Mouse (Mus musculus): ENCODE results near the gene Mgmt. TPM values are rescaled to one million over a fixed set of nuclear protein-coding genes. Genes with fewer than 3 reads are reported as not detected.

Mgmt gene
- total and polyA plus RNA-seq, 3 experiments: 5.2 to 10.8 (median 8.5) TPM

- Histone ChIP-seq H3K4me2 (ENCODE audit: insufficient read depth, low read depth, poor library complexity, severe bottlenecking) (no peak overlapping the region), H3K9ac (ENCODE audit: insufficient read depth, low read depth) (no peak overlapping the region), H3K4me3 (replicated peaks in 1 of 3; ENCODE audit: low read depth in 2 of 3, low read length in 2 of 3, poor library complexity in 1 of 3) (no peak overlapping the region), H3K27me3 (replicated peaks) (no peaks in the 10 kb centered on the region), H3K27ac (ENCODE audit: insufficient read depth, low read depth) (no peak overlapping the region), H3K36me3 (replicated peaks in 1 of 2; ENCODE audit: control insufficient read depth in 1 of 2, insufficient read depth in 1 of 2, low read length in 1 of 2) (peaks cover 0 to 38% of the 10 kb centered on the region in 2 experiments), H3K9me3 (replicated peaks; ENCODE audit: low read length) (no peaks in the 10 kb centered on the region), H3K79me2 (replicated peaks; ENCODE audit: control insufficient read depth, extremely low read depth, insufficient read depth, poor library complexity, severe bottlenecking) (no peaks in the 10 kb centered on the region), H3K4me1 (ENCODE audit: control insufficient read depth in 1 of 2, insufficient read depth in 2 of 2) (peaks cover 5 to 47% of the 10 kb centered on the region in 2 experiments; a peak in 3 of 4 replicates)
- in situ Hi-C loops (cut with MboI; ENCODE audit: low pct_ligation_motif_present, low pct_unique_long_range_greater_than_20kb, low sequenced_read_pairs): no loop called here
- dilution Hi-C loops (cut with MboI; ENCODE audit: extremely low pct_ligation_motif_present, extremely low pct_unique_long_range_greater_than_20kb, low sequenced_read_pairs): no loop called here
- no peak for TF ChIP-seq ETS1 (conservative IDR thresholded peaks at IDR 0.05; ENCODE audit: low read depth, low read length)
- no peak for TF ChIP-seq JUN (IDR thresholded peaks at IDR 0.05; ENCODE audit: insufficient read depth, low read depth, low read length)
- no peak for TF ChIP-seq ZMIZ1 (IDR thresholded peaks at IDR 0.05; ENCODE audit: low read depth, low read length)
- no peak for TF ChIP-seq JUND (conservative IDR thresholded peaks at IDR 0.05; ENCODE audit: low read depth, low read length)
- TF ChIP-seq POLR2A (IDR thresholded peaks at IDR 0.05; ENCODE audit: low read depth, low read length): no peak
- TF ChIP-seq MAFK (IDR thresholded peaks at IDR 0.05; ENCODE audit: insufficient replicate concordance, low read length): no peak
- no peak for TF ChIP-seq CHD1 (IDR thresholded peaks at IDR 0.05; ENCODE audit: low read depth, low read length)
- TF ChIP-seq MXI1 (IDR thresholded peaks at IDR 0.05; ENCODE audit: low read depth, low read length): no peak
- no peak for TF ChIP-seq TCF12 (IDR thresholded peaks at IDR 0.05; ENCODE audit: low read depth, low read length)
- no peak for TF ChIP-seq CTCF (conservative IDR thresholded peaks at IDR 0.05 in 1 of 2, IDR thresholded peaks at IDR 0.05 in 1 of 2; ENCODE audit: low read depth in 2 of 2, low read length in 2 of 2)
- no peak for DNase-seq (ENCODE audit: extremely low read depth)
Measured at GRCm38 (mm10) chr7:136946131-136946530, 51.7 kb downstream of the Mgmt start.

- Histone ChIP-seq H3K4me2 (ENCODE audit: insufficient read depth, low read depth, poor library complexity, severe bottlenecking) (no peak overlapping the region), H3K9ac (ENCODE audit: insufficient read depth, low read depth) (no peak overlapping the region), H3K79me2 (replicated peaks; ENCODE audit: control insufficient read depth, extremely low read depth, insufficient read depth, poor library complexity, severe bottlenecking) (no peaks in the 10 kb centered on the region), H3K9me3 (replicated peaks; ENCODE audit: low read length) (no peaks in the 10 kb centered on the region), H3K36me3 (replicated peaks in 1 of 2; ENCODE audit: control insufficient read depth in 1 of 2, insufficient read depth in 1 of 2, low read length in 1 of 2) (peaks cover 0 to 46% of the 10 kb centered on the region in 2 experiments), H3K27me3 (replicated peaks) (no peaks in the 10 kb centered on the region), H3K4me3 (replicated peaks in 1 of 3; ENCODE audit: low read depth in 2 of 3, low read length in 2 of 3, poor library complexity in 1 of 3) (no peak overlapping the region), H3K27ac (ENCODE audit: insufficient read depth, low read depth) (no peak overlapping the region), H3K4me1 (ENCODE audit: control insufficient read depth in 1 of 2, insufficient read depth in 2 of 2) (peaks cover 3 to 44% of the 10 kb centered on the region in 2 experiments; a peak in 3 of 4 replicates)
- TF ChIP-seq NELFE (IDR thresholded peaks at IDR 0.05; ENCODE audit: low read depth, low read length): no peak
- TF ChIP-seq MAFK (IDR thresholded peaks at IDR 0.05; ENCODE audit: insufficient replicate concordance, low read length): no peak
- no peak for TF ChIP-seq MAX (IDR thresholded peaks at IDR 0.05; ENCODE audit: low read length)
- TF ChIP-seq KAT2A (IDR thresholded peaks at IDR 0.05; ENCODE audit: insufficient replicate concordance, low read length): no peak
- TF ChIP-seq ZMIZ1 (IDR thresholded peaks at IDR 0.05; ENCODE audit: low read depth, low read length): no peak
- no peak for TF ChIP-seq CTCF (conservative IDR thresholded peaks at IDR 0.05 in 1 of 2, IDR thresholded peaks at IDR 0.05 in 1 of 2; ENCODE audit: low read depth in 2 of 2, low read length in 2 of 2)
- TF ChIP-seq NRF1 (IDR thresholded peaks at IDR 0.05; ENCODE audit: low read depth, low read length): no peak
- TF ChIP-seq ZKSCAN1 (IDR thresholded peaks at IDR 0.05; ENCODE audit: borderline replicate concordance, low read depth, low read length): no peak
- no peak for TF ChIP-seq TCF12 (IDR thresholded peaks at IDR 0.05; ENCODE audit: low read depth, low read length)
- dilution Hi-C loops (cut with MboI; ENCODE audit: extremely low pct_ligation_motif_present, extremely low pct_unique_long_range_greater_than_20kb, low sequenced_read_pairs) (no loop called here), in situ Hi-C loops (cut with MboI; ENCODE audit: low pct_ligation_motif_present, low pct_unique_long_range_greater_than_20kb, low sequenced_read_pairs) (no loop called here)
- DNase-seq (ENCODE audit: extremely low read depth): no peak
Measured at GRCm38 (mm10) chr7:136948275-136948810, 53.9 kb downstream of the Mgmt start.

All from CH12.LX (cell line).